Mouse (Mus musculus) gonadal fat pad, adult 2 months (tissue): Measurements from ENCODE around the gene Srd5a3. TPM values are rescaled to one million over a fixed set of nuclear protein-coding genes. Genes with fewer than 3 reads are reported as not detected.
"Not testable (repeated sequence)": the region's sequence is repeated elsewhere in the genome, so short reads cannot be mapped to it uniquely, and the experiment has no call there.

Experiments
- DNase-seq: peaks from one replicate; pipeline ENCODE4 v3.0.0-alpha.2; 2012; ENCODE audit warnings: low read depth
- polyA plus RNA-seq: library from polyadenylated mRNA; depleted of rRNA; stranded (reverse); fragments of >200 nt; gene quantifications from 2 replicates; pipeline ENCODE4 v1.2.3, GENCODE M21; 2012; rRNA removed

The Srd5a3 gene
- polyA plus RNA-seq: 48.7 and 52.0 TPM in 2 replicates

DNA sequence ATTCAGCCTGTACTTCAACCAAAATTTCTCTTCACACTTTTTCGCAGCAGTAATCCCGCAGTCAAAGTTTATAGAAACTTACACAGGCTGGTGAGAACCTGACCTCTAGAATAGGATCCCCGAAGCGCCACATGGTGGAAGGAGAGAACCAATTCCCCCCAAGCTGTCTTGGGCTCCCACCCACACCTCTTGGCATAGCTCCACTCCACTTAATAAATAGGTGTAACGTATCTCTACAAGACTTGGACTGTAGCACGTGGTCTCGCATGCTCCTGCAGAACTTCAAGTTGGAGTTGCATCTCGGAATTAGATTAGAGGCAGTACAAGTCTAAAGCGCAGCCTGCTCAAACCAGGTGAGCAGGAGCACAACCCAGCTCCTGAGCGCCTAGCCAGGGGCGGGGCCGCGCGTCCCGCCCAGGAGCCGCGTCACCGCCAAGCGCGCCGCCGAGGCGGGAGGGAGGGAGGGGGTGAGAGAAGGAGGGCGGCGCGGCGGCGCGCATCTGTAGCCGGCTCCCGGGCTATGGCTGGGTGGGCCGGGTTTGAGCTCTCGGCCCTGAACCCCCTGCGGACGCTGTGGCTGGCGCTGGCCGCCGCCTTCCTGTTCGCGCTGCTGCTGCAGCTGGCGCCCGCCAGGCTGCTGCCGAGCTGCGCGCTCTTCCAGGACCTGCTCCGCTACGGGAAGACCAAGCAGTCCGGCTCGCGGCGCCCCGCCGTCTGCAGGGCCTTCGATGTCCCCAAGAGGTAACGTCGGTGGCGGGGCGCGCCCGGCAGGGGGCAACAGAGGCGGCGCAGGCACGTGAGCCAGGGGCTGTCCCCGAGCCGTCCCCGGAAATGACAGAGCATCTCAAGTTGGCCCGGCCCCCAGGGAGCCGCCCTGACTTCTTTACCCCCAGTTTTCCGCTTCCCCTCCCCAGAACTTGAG is at the start of gene Srd5a3:
Srd5a3 (plus strand) TSS at position 464 of the 922 bp plus-strand sequence.
- DNase-seq: peak; percentile 47

DNA sequence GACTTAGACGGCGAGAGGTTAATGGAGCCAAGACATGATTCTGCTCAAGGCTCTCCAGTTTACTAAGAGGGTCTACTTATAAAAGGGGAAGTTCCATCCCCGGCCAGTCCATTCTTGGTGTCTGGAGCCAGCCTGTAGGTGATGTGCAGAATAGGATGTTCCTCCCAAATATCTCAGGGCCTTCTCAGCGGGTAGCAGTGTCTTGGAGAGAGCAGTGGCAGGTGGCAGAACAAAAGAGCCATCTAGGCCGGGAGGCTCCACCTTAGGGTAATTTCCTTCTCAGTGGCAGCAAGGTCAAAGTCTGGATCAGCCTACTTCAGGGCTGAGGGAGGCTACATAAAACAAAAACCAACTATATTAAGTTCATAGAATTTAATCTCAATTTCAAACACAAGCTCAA is 36.3 kb upstream of the Srd5a3 start:
- DNase-seq: not testable (repeated sequence)

DNA sequence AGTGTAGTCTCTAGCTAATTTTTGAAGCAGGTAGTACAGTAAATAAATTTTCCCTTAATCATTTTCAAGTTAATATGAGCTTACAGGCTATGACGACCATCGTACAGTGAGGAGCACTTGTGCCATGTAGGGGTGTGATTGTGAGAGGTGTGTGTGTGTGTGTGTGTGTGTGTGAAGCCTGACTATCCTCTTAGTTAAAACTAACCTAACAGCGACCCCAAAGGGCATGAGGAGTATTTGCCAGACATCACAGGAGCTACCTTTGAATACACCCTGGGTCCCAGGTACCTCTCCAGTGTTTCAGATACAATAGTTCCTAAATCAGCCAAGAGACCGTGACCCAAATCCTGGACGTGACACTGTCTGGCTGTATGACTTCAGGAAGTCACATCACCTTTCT is 32.8 kb upstream of the Srd5a3 start:
- DNase-seq: no peak

DNA sequence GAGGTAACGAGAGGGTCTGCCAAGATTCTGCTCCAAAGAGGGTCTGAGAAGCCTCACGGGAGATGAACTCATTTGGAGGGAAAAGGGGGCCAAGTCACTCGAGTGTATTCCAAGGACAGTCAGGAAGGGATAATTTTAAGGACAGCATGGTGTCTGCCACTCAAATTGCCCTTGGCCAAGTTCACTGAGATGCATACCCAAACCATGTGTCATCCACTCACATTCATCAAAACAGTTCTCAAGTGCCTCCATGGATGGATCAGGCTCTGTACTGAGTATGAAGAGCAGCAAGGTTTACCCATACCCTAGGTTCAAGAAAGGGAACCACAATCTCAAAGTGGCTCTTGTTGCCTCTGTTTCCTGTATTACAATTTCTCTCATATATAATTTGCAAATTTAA is 31.6 kb upstream of the Srd5a3 start:
- no peak for DNase-seq

DNA sequence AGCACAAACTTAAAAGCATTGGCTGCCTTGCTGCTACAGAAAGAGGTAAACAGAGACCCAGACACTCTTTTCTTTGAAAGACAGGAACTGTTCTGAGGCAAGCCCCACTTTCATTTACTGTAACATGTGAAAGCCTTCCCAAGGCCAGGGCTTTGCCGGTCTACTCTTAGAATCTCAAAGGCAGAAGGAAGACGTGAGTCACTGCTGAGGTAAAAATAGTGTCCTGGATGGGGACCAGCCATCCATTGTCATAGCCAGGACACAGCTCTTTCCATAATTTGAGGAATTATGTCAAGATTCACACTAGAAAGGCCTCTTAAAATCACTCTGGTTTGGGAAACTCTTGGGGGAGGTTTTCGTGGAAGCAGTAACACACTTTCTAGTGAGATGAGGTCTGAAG is 28.9 kb upstream of the Srd5a3 start:
- no peak for DNase-seq

DNA sequence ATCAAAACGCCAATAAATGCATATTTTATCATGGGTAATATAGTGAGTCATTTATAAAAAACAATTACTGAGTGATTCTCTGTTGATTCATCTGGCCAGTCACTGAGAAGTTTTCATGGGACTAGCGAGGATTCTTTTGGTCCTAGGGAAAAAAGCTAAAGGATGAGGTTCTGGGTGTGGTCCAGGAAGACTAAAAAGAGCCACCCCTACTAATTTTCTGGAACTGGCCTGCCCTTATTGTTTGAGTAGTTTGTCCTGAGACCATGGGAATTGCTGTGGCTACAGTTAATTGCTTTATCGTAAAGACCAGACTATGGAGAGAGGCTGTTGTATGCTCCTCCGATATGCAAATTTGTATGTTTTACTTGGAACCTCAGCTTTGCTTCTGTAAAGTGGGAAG is 28.1 kb upstream of the Srd5a3 start:
- DNase-seq: no peak

DNA sequence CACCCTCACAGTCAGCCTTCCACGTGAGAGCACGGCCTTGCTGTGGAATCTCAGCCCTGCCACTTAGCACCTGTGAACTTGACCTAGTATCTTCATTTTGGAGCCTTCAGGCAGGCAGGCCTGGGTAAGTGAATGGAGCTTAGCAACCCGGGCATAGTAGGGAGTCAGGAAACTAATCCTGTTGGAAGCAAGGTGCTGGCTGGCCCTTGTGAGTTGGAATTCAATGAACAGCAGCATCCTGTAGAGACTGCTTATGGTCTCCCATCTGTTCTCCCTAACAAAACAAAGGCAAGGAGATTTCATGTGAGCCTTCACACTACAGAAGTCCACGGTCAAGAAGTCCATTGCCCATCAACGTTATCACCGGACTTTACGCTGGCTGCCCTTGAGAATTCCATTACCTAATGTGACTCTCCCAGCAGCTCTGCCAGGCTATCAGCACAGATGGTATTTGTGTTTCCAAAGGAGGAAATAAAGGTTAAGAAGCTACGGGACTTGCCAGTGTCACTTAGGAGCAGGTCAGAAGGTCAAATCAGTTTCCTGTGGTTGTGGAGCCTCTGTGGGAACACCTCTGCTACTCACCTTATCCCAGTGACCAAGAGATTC is 24.5 kb upstream of the Srd5a3 start:
- DNase-seq: no peak

DNA sequence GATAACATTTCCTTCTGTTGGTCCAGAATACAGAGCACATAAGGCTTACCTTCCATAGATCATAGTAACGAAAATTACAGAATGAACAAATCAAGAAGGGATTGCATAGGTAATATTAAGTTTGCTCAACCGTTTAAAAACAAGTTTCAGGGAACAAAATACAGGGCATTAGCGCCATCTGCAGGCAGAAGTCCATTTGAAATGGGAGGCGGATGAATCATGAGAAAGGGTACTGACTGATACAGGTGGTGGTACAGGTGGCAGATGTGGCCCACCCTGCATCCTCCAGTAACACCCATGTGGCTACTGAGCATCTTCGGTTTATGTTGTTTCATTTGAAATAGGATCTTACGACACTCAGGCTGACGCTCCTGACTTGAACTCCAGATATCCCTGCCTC is 21.6 kb upstream of the Srd5a3 start:
- DNase-seq: no peak

DNA sequence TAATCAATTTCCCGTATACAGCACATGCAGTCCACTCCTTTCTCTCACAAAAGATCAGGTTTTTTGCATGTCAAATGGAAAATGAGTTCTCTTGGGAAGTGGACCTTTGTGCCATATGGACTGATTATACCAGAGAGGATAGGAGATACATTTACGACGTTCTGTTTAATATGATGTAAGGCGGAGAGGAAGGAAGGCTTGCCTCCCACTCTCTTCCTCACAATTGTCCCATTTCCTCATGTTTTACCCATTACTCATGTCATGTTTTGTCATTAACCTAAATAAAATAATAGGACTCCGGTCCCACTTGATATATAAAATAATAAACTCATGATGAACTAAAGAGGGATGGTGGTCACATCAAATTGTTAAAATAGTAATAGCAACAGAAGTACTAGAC is 19.4 kb upstream of the Srd5a3 start:
- no peak for DNase-seq

DNA sequence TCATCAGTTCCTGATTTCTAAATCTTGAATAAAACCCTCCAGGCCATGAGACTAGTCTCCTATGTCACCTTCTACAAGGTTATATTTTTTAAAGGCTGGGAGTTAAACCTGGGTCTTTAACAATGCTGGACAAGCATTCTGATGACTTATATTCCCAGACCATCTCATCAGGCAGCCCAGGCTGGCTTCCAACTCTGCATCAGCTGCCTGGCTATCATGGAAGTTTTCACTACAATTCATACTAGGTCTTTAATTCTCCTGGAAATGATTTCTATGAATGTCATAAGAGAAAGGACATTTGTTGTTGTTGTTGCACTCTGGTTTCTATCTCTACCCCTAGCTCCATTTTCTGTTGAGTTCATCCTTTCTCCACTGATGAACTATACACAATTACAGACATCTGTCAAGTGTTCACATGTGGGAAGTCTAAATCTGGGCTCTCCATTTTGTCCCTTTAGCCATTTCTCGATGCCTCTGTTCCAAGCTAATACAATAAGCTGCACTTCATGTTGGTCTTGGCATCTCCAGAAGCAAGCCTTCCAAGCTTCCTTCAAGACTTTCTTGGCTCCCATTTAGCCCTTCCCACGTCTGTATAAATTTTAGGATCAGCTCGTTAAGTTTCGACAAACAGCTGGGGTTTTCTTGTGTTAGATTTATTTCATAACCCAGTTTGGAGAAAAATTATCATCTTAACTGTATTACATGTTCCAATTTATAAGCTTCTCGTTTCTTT is 12.3 kb upstream of the Srd5a3 start:
- DNase-seq: peak; percentile 87

DNA sequence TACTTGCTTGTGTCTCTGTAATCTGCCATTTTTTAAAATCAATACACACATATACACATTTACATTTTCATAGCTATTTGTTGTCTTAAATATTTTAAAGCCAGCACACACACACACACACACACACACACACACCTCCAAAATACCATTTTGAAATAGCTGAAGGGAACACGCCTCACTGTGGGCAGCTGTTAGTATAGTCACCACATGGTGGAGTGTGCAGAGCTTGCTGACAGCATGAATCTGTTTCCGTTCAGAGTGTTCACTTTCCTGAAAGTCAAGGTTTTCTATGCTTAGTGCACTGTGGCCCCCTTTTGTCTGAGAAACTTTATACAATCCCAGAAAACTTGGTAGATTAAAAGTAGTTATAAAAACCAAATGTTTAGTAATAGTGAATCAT is 9.8 kb upstream of the Srd5a3 start:
- no peak for DNase-seq

DNA sequence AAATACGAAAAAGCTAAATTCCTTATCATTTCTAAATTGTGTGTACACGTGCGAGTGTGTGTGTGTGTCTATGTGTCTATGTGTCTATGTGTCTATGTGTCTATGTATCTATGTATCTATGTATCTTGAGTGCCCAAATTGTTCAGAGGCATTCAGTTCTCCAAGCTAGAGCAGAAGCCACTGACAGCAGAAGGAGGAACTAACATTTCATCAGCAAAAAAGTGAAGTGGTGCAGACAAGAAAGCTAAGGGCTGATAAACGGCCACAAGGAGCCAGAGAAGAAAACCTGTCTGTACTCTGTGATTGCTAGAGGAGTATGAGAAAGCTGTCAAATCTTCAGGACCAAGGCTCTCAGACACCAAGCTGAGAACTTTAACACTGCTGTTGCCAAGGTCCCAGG is 8.1 kb upstream of the Srd5a3 start:
- DNase-seq: no peak

DNA sequence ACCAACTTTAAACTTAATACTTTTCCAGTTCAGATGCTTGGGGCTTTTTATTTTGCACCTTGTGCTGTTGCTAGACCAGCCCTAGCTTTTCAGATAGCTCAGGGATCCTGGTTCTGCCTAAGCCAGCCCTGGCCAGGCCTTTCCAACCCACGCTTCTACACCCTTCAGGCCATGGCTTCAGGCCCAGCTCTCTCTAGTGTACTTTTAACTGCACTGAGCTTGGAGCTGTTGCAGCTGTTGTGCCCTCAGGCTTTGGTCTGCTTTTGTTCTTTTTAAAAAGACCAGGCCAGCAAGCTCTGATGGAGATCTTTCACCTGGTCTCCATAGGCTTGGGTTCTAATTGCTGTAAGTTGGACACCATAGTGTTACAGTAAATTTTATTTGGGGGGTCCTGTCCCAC is 4.4 kb upstream of the Srd5a3 start:
- peak; percentile 70 for DNase-seq

DNA sequence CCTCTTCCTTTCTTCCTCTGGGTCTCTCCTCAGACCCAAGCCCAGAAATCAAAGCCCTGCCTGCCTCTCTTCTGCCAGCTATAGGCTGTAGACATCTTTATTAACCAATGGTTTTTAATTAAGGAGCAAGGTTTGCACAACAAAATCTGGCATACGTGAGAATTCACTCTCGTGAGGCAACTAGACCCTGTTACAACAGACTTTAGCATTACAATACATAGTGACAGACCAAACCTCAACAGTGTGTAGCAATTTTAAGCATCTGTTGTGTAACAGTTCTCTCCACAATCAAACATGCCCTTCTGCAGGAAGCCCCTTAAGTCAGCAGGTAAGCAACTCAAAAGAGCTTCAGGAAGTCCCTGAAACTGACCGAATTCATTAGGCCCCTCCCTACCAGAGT is 3.8 kb upstream of the Srd5a3 start:
- DNase-seq: peak; percentile 83

DNA sequence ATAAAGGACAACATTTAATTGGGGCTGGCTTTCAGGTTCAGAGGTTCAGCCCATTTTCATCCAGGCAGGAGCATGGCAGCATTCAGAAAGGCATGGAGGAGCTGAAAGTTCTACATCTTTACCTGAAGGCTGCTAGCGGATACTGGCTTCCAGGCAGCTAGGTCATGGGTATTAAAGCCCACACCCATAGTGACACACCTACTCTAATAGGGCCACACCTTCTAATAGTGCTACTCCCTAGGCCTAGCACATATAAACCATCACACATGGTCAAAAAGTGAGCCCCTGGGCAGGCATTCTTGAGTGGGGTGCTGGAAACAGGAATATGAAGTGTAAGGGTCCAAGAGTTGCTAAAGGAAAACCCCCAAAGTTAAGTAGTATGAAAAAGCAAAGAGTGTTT is 2.5 kb upstream of the Srd5a3 start:
- DNase-seq: no peak

DNA sequence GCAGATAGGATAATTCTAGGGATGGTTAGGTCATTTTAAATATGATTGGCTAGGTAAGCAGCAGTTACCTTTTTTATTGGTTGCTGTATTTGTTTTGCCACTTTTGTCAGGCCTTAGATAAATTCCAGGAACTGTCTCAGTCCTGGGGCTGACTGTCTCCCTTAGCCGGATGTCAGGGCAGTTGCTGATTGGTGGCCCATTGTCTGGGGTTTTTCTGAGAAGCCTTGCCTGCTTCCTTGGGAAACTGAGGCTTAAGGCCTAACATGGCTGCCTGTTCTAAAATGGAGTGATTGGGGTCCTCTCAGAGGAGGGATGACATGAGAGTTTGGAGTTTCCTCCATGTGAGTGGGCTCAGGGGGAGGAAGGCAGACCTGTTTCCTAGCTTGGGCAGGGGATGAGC is 2.0 kb upstream of the Srd5a3 start:
- no peak for DNase-seq

DNA sequence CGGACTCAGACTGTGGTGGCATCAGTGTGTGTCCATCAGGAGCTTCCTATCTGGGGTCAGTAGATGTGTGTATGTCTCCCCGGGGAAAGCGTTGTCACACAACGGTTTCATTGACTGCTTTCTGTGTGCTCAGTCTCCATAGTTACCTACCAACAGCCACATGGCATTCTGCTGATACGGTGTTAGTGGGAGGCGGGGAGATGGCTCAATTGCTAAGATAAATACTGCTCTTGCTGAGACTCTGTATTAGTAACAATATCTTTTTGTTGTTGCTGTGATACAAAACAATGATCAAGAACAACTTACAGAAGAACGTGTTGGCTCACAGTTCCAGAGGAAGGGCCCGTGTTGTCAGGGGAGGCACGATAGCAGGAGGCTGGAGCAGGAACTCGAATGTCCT is 1.6 kb upstream of the Srd5a3 start:
- no peak for DNase-seq

DNA sequence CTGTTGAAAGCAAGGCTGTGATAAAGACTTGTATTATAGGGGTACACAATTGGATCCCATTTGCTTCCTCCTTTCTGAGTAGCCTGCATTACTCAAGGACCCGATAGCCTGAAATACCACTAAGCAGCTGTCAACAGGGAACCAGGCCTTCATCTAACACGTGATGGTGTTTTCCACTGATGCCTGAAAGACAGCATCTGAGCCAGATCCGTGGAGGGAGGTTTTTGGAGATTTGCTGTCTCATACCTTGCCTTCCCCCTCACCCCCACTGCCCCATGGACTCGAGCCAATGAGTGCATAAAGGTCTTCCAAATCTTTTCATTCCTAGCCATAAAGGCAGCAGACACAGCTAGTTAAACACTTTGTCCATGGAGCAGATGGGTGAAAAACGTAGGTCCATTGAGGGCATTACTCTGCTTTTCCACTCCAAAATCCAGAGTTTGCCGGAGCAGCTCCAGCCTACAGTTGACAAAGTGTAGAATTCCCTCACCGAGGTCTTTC is 850 bp upstream of the Srd5a3 start:
- DNase-seq: no peak

DNA sequence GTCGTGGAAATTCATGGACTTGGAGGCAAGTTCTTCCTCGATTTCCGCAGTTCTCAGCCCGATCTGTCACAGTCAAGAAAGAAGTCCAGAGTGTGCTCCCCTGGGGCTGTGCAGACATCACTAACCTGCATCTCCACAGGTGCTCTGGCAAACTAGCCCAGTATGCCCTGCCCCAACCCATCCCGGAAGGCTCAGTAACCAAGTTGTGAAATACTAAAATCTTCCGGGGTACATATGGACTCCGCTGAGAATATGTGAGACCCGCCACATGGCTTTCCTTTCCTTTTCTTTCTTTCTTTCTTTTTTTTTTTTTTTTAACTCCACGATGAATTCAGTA is 627 bp downstream of the Srd5a3 start:
- DNase-seq: no peak

DNA sequence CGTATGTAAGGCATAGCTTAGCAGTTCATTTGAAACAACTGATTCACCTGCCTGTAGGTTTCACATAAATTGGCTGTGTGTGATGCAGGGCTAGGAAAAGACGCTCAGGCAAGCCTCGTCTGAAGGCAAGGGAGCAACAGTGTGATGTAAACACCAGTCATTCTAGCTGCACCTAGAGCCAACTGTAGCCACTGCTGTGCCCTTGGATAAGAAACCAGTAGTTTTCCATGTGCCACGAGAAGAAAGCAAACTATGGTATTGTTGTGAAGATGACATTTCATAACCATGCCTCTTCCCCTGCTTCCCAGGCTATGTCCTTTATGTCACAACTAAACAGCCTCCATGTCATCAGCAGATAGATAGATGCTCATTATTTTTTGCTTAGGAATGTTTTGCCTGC is 3.3 kb downstream of the Srd5a3 start:
- no peak for DNase-seq

DNA sequence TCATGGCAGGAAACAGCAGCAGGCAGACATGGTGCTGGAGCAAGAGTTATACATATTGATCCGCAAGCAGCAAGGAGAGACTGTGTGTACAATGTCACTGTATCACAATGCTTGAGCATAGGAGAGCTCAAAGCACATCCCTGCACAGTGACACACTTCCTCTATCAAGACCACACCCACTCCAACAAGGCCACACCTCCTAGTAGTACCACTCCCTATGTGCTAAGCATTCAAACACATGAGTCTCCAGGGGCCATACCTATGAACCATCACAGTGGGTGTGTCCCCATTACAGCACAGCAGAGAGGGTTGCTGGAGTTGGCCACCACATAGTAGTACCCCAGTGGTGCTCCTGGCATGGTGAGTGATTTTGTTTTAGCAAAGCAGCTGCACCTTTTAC is 6.3 kb downstream of the Srd5a3 start:
- DNase-seq: no peak

DNA sequence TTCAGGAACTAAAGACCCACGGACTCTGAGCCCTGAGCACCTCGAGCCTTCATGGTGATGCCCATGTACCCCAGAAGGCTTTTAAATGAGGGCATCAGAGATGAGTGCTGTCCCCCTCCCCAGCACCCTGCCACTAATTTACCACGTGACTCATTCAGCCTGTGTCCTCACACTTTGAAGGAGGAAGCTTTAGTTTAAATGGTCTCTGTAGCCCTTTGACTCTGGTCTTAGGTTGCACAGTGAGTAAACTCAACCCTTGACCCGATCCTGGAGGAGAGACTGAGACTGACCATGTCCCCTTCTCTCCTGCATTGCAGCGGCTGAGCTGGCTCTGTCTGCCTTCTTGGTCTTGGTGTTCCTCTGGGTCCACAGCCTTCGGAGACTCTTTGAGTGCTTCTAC is 9.4 kb downstream of the Srd5a3 start:
- no peak for DNase-seq

DNA sequence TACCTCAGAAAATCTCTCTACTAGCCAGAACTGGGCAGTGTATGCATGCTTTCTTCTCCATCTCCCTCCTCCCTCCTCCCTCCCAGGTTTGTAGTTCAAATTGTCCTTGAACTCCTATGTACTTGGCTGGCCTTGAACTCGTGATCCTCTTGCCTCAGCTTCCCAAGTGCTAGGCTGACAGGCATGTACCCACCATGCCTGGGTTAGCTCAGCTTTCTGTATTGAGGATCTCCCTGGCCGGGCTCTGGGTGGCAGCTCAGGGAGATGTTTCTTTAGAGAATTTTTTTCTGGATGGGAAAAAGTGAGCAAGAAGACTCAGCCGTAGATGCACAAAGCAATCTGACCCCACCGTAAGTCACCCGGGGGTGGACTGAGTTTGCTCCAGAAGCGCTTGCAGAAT is 12.9 kb downstream of the Srd5a3 start:
- no peak for DNase-seq
